8 mouse cellular contexts compared by ENCODE assay signal in genomic region chr17:23785561-23786471, GRCm38 (mm10). TPM values are rescaled to one million over a fixed set of nuclear protein-coding genes. Genes with fewer than 3 reads are reported as not detected.
A peak's percentile ranks its signal among the peaks of the same experiment; 100 is the strongest.
DNase-seq lines count a peak whose midpoint lies in the region; ATAC-seq lines count a peak whose summit lies in the region.

Gene Flywch2, minus strand, starts transcription at chr17:23786081.

- no peaks in the 10 kb centered on the region for H3K9me3 ChIP-seq in embryonic facial prominence, embryonic 10.5 days
- no peaks in the 10 kb centered on the region for H3K9me3 ChIP-seq in intestine, embryonic 16.5 days (ENCODE audit: control insufficient read depth, low read length)

- peak within 1 kb of the TSS; percentile 75 for H3K4me3 ChIP-seq in embryonic facial prominence, embryonic 10.5 days
- peak within 1 kb of the TSS; percentile 65 for H3K4me3 ChIP-seq in intestine, embryonic 16.5 days (ENCODE audit: low read length)

- H3K4me1 ChIP-seq in embryonic facial prominence, embryonic 10.5 days: peaks cover 31% of the 10 kb centered on the region
- H3K4me1 ChIP-seq in intestine, embryonic 16.5 days (ENCODE audit: control insufficient read depth, insufficient read depth, low read length): peaks cover 16% of the 10 kb centered on the region

- WGBS in embryonic facial prominence, embryonic 10.5 days: 3% methylated on average over 43 of the region's 43 CpGs
- 3% methylated on average over 43 of the region's 43 CpGs for WGBS in intestine, embryonic 16.5 days

- intact Hi-C loops in left cerebral cortex, postnatal 25 days (cut with DNase I): loop anchor here (2.0 kb wide), 1 partner anchor 17 kb away; no protein-coding TSS in a partner anchor

- no peaks in the 10 kb centered on the region for H3K36me3 ChIP-seq in embryonic facial prominence, embryonic 10.5 days (replicated peaks)
- H3K36me3 ChIP-seq in intestine, embryonic 16.5 days (ENCODE audit: control insufficient read depth, insufficient read depth, low read length): no peaks in the 10 kb centered on the region

- H3K27ac ChIP-seq in embryonic facial prominence, embryonic 10.5 days (replicated peaks): peak within 1 kb of the TSS; percentile 90
- H3K27ac ChIP-seq in intestine, embryonic 16.5 days (ENCODE audit: low read length): no peak within 1 kb of the TSS

- H3K27me3 ChIP-seq in embryonic facial prominence, embryonic 10.5 days (replicated peaks; ENCODE audit: low read depth, poor library complexity, severe bottlenecking): no peaks in the 10 kb centered on the region
- no peaks in the 10 kb centered on the region for H3K27me3 ChIP-seq in intestine, embryonic 16.5 days (replicated peaks; ENCODE audit: control insufficient read depth, insufficient read depth, low read length)

- peak within 1 kb of the TSS; percentile 77 for H3K9ac ChIP-seq in intestine, embryonic 16.5 days (ENCODE audit: low read depth, low read length)

- peak within 1 kb of the TSS; percentile 96 for H3K4me2 ChIP-seq in intestine, embryonic 16.5 days (ENCODE audit: low read depth, low read length)

- peak; percentile 72 for ATAC-seq in intestine, embryonic 16.5 days
- peak; percentile 82 for ATAC-seq in megakaryocyte-erythroid progenitor cell, adult 5-6 weeks (replicated peaks; ENCODE audit: low FRiP score, low TSS enrichment, poor library complexity, severe bottlenecking)

- peak; percentile 77 to 88 for DNase-seq in adrenal gland, postnatal 36 days
- peak; percentile 87 for DNase-seq in embryonic facial prominence, embryonic 10.5 days (ENCODE audit: low spot score)
- no peak for DNase-seq in gonadal fat pad, adult 2 months (ENCODE audit: low read depth)
- peak; percentile 87 to 95 for DNase-seq in left cerebral cortex, postnatal 25 days (ENCODE audit: low spot score in 2 of 2)
- DNase-seq in right cerebral cortex, postnatal 14 days: peak; percentile 84
- DNase-seq in yolk sac, embryonic 10.5 days (ENCODE audit: low spot score): peak; percentile 62

RNA-seq across cellular contexts. Expression of gene Flywch2, which starts in this region (rescaled TPM):
- total RNA-seq in adrenal gland, postnatal 36 days (2021): 1 to 10 TPM; 6.9 to 8.8 TPM
- 35.4 and 41.3 TPM in 2 replicates for polyA plus RNA-seq in embryonic facial prominence, embryonic 10.5 days (2016; fragmentation: Nextera tagmentation; extraction: Ambion mirVana)
- 14.1 and 15.4 TPM in 2 replicates for polyA plus RNA-seq in gonadal fat pad, adult 2 months (2012; rRNA removed)
- 9.8 and 14.9 TPM in 2 replicates for polyA plus RNA-seq in intestine, embryonic 16.5 days (2015; fragmentation: Nextera tagmentation; extraction: Ambion mirVana)
- 10 to 100 TPM; 14.5 to 15.4 TPM for total RNA-seq in left cerebral cortex, postnatal 25 days (2021)
- total RNA-seq in megakaryocyte-erythroid progenitor cell, adult 5-6 weeks (2014; fragmentation: Nextera tagmentation): 3.1 and 5.6 TPM in 2 replicates
- total RNA-seq in megakaryocyte-erythroid progenitor cell, adult 5-6 weeks (2017): not detected in 2 replicates
